Mouse (Mus musculus) cortical plate, adult 2 months (tissue): ENCODE measurements around the gene 1700023F06Rik. TPM values are rescaled to one million over a fixed set of nuclear protein-coding genes. Genes with fewer than 3 reads are reported as not detected.

Experiments used
- H3K27ac ChIP-seq: fragments of 200-500 bp; 2 replicates; pipeline ENCODE4 v1.5.1; 2012; ENCODE audit warnings: low read length, control low read depth, inconsistent platforms; ENCODE audit not compliant: insufficient read depth
- H3K4me1 ChIP-seq: fragments of 200-500 bp; 2 replicates; pipeline ENCODE4 v1.6.1; 2011; ENCODE audit warnings: low read length; ENCODE audit not compliant: control insufficient read depth, insufficient read depth
- H3K4me3 ChIP-seq: fragments of 200-500 bp; 2 replicates; pipeline ENCODE4 v1.5.1; 2011; ENCODE audit warnings: mild to moderate bottlenecking, low read length, control low read depth; ENCODE audit not compliant: insufficient read depth
- CTCF ChIP-seq: fragments of 200-500 bp; IDR thresholded peaks from 2 replicates; pipeline ENCODE4 v1.5.1; 2011; ENCODE audit warnings: mild to moderate bottlenecking, control low read depth, low read length; ENCODE audit not compliant: insufficient read depth; ENCODE audit errors: extremely low read depth
- POLR2A ChIP-seq: fragments of 200-500 bp; IDR thresholded peaks from 2 replicates; pipeline ENCODE4 v1.6.1; 2011; ENCODE audit warnings: mild to moderate bottlenecking, low read length, control low read depth; ENCODE audit not compliant: insufficient read depth; ENCODE audit errors: extremely low read depth
- polyA plus RNA-seq: library from polyadenylated mRNA; depleted of rRNA; stranded (reverse); fragments of >200 nt; gene quantifications from 2 replicates; pipeline ENCODE4 v1.2.3, GENCODE M21; 2012

The 1700023F06Rik gene
- polyA plus RNA-seq, 1 experiment, result 4.2 TPM

DNA sequence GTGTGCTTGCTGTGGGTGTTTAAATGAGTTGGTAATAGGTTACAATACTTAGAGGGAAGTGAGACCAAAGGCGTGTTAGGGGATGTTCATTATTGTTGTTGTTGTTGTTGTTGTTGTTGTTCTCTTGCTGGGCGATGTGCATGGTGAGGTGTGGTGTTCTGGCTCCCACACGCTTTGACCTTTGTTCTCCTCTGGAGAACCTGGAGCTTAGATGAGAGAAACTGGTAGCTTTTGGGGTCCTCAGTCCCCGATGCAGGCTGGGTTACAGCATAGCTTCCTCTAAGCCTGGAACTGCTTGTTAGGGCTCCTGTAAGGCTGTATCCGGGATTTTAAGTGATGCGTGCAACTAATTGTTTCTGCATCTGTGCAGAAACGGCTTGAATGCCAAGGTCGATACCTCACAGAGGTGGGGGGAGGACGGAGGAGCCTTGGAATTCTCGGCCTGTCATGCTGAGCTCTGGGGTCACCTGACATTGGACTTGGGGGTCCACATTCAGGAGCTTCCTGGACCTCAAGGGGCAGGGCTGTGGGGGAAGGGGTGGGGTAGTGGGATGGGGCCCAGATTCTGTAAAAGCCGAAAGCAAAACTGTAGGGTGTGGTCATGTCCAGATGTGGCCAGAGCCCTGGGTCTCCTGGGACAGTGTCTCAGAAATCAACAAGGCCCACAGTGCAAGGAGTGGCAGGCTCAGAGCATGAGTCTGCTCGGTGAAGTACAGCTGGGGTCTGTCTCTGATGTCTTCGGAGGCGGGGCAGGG is 32.5 kb downstream of the 1700023F06Rik start:
- Histone ChIP-seq H3K27ac (no peak overlapping the region), H3K4me3 (no peak overlapping the region), H3K4me1 (peaks cover 10% of the 10 kb centered on the region)
- TF ChIP-seq POLR2A (no peak), CTCF (no peak)

DNA sequence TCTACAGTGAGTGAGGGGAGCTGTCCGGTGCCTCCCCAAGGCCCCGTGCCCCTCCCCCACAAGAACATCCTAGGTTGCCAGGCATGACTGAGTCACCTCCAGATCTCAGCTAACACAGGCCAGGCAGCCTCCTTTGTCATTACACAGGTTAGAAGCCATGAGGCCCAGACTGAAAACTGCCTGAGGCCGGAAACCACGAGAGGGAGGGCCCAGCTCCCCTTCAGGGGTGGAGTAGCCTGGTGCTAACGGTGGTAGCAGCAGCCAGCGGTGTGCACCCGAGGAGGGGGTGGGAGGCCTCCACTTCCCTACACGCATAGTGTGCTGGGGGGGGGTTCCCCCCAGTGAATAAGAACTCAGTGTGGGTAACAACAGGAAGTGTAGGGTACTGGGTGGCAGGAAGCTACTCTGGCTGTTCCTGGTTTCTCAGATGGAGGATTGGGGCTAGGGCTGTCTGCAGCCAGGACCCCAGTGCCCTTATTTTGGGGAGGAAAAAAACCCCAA is 33.4 kb downstream of the 1700023F06Rik start:
- no peak overlapping the region for H3K4me3 ChIP-seq
- H3K27ac ChIP-seq, result no peak overlapping the region
- peaks cover 13% of the 10 kb centered on the region for H3K4me1 ChIP-seq
- TF ChIP-seq POLR2A, result no peak
- no peak for TF ChIP-seq CTCF

- Histone ChIP-seq H3K4me3 (no peak overlapping the region), H3K27ac (no peak overlapping the region), H3K4me1 (peaks cover 13% of the 10 kb centered on the region)
- TF ChIP-seq CTCF (no peak), POLR2A (no peak)
Measured at GRCm38 (mm10) chr11:103174411-103174832, 33.9 kb downstream of the 1700023F06Rik start.

DNA sequence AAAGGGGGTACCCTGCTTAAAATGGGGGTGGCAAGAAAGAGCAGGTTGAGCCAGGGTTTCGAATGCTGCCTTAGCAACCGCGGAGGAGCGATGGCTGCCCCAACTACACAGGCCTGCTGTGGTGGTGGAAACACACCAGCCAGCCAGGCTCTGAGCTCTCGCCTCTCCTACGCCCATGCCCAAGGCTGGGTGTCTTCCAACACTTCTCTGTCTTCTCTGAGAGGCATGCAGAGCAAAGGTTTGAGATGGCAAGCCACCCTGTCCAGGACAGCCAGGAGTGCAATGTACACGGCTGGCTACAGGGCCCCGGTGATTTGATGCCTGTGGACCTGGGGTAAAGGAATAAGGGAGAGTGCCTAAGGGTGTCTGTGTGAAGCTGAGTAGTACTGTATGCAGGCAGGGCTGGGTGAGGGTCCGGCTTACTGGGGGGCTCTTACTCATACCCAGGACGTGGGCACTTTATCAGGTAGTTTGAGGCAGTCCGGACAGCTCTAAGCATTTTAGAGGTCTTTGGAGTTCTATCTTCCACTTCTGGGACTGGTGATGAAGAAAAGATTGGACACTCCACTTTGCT is 34.5 kb downstream of the 1700023F06Rik start:
- no peak for TF ChIP-seq CTCF
- no peak for TF ChIP-seq POLR2A
- Histone ChIP-seq H3K27ac (no peak overlapping the region), H3K4me1 (peaks cover 14% of the 10 kb centered on the region), H3K4me3 (0 out of 2 replicates have a peak overlapping the region, but pooled peaks have one; percentile 3)

DNA sequence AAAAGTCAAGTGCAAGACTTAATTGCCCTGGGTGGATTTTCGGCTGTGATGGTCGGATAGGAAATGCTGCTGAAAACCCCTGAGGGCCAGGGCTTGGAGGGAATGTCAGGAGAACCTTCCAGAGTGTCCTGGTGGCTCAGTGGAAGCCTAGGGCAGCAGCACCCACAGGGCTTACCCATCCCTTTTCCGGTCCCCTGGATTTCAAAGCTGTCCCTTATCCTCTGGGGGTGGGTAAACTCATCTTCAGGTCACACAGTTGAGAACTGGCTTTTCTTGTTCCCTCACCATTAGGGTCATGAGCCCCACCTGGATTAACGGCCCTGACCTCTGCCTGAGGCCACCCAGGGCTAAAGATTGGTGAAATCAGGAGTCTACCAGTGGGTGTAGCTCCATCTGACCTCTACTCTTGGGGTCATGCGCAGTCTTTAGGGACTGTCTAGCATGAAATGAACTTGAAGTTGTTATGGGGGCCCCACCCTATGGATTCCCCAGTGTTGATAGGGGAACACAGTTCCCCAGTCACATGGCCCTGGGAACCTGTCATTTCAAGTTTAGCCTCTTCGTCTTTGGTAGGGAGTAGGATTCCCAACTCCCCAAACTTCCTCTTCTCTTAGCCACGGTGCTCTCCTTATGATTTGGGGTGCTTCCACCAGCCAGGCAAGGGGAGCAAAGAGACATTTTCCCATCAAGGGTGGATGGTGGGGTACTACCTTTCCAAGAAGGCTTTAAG is 35.2 kb downstream of the 1700023F06Rik start:
- Histone ChIP-seq H3K4me1 (peaks cover 14% of the 10 kb centered on the region), H3K4me3 (peak overlapping the region; percentile 3; the same call in 1 of the 2 replicates), H3K27ac (no peak overlapping the region)
- TF ChIP-seq POLR2A (no peak), CTCF (no peak)

DNA sequence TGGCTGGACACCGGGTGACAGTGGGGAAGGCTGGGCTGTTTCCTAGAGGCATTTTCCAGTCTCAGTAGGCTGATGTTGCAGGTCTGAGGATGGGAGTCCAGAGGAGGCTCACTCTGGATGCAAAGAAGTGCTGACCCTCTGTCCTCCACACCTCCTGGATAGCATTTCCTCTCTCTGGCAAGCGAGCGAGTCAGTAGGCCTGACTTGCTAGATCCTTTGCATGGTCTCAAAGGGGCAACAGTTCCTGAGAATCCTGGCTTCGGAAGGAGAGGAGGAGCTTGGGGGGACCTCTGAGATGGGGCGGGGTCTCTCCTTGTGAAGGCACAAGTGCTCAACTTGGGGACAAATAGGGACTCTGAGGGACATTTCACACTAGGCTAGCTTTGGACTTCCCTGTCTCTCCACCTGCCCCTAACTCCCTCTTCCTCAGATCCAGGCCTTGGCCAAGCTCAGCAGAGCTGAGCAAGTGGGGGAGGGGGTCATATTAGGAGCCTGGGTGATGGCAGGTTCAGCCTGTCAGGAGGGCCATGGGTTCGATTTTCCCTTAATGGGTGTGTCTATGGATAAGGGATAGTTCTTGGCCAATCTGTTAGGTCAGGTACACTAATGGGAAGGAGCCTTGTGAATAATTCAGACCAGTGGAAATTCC is 35.8 kb downstream of the 1700023F06Rik start:
- Histone ChIP-seq H3K27ac (no peak overlapping the region), H3K4me3 (peak overlapping the region; percentile 79; the same call in 1 of the 2 replicates)

DNA sequence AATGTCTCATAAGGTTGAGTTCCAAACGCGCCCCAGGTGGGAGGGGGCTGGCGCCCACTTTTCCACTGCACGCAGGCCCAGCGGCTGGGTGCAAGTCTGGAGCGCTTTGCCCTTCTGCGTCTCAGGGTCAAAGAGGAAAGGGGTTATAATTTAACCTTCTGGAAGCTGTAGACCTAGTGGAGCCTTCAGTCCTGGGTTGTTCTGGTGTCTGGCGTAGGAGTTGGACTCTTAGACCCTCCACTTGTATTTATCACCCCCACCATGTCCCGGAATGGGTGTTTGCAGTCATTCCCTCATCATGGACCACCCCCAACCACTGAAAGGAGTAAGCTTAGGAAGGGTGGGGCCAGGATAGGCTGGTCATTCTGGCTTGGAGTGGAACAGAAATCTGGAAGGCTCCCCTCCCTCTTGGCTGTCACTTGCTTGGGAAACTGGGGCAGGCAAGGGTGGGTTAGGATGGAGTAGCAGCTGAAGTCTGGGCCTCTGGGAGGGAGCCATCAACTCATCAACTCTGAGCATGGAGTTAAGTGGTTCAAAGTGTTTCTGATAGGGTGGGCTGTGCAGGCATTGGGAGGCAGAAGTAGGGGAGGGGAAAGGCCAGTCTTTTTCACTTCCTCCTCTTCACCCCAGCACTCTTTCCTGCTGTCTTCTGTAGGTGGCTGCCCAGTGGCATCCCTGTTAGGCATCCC is 36.5 kb downstream of the 1700023F06Rik start:
- no peak overlapping the region for H3K27ac ChIP-seq
- TF ChIP-seq CTCF (no peak), POLR2A (no peak)
- H3K4me1 ChIP-seq, result peaks cover 11% of the 10 kb centered on the region
- peak overlapping the region; percentile 79 for H3K4me3 ChIP-seq

More for the DNA sequence above, 35.8 kb downstream of the 1700023F06Rik start:
- TF ChIP-seq CTCF, result no peak
- TF ChIP-seq POLR2A, result no peak
- peaks cover 14% of the 10 kb centered on the region for H3K4me1 ChIP-seq

DNA sequence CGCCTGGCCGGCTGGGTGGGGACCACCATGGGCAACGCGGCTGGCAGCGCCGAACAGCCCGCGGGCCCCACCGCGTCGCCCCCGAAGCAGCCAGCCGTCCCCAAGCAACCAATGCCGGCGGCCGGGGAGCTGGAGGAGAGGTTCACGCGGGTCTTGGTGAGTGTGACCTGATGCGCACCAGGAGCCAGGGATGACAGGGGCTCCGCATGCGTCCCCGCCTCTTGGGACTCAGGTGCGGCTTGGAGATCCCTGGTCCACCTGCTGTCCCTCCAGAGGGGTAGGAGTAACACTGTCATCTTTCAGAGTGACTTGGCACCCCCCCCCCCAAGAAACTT is 37.1 kb downstream of the 1700023F06Rik start:
- H3K27ac ChIP-seq, result peak overlapping the region; percentile 73; the same call in 1 of the 2 replicates
- H3K4me3 ChIP-seq, result peak overlapping the region; percentile 79
- peaks cover 11% of the 10 kb centered on the region for H3K4me1 ChIP-seq
- TF ChIP-seq POLR2A (no peak), CTCF (no peak)
